8 mouse cellular contexts compared by ENCODE assay signal in the genomic region with DNA sequence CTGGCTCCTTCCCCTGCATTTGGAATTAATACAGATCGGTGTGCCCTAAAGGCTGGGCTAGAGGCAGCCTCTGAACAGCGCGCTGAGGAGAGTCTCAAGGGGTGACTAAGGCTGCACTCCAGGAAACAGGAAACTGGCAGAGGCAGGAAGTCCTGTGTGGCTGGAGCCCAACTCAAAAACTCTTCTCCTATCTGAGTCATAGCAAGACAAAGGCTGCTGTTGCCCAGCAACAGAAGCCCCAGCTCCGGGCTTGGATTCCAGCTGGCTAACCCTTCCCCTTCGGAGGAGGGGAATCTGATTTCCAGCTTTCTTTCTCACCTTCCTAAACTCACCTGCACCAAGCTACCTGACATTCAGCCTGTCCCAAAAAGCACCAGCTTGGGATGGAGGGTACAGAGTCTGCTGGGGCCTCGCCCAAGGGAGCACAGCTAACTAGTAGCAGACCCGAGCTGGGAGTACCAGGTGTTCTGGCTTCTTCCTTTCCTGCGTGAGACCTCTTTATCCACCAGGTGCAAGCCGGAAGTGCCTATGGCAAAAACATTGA. TPM values are rescaled to one million over a fixed set of nuclear protein-coding genes. Genes with fewer than 3 reads are reported as not detected.
DNase-seq lines count a peak whose midpoint lies in the region; ATAC-seq lines count a peak whose summit lies in the region.
"Had no signal": no experiment of that assay in that cellular context is flagged by ENCODE, and none has a peak within 500 bp of the region (broad histone marks: within the 10 kb centered on the region; RNA-seq: fewer than 3 reads in every experiment).

No protein-coding gene starts in this region.

- peak; percentile 94 for ATAC-seq in embryonic facial prominence, embryonic 14.5 days (ENCODE audit: low read depth)
- ATAC-seq in heart, embryonic 12.5 days (ENCODE audit: insufficient number of reproducible peaks, low FRiP score), result peak; percentile 85
- peak; percentile 63 for ATAC-seq in liver, embryonic 12.5 days

- 16% methylated on average over 9 of the region's 9 CpGs for WGBS in embryonic facial prominence, embryonic 14.5 days
- WGBS in heart, embryonic 12.5 days, result 22% methylated on average over 9 of the region's 9 CpGs
- WGBS in liver, embryonic 12.5 days (ENCODE audit: insufficient replicate concordance), result 11% methylated on average over 9 of the region's 9 CpGs

- H3K36me3 ChIP-seq in embryonic facial prominence, embryonic 14.5 days (ENCODE audit: control insufficient read depth, insufficient read depth, low read length), result no peaks in the 10 kb centered on the region
- no peaks in the 10 kb centered on the region for H3K36me3 ChIP-seq in heart, embryonic 12.5 days
- H3K36me3 ChIP-seq in liver, embryonic 12.5 days, result no peaks in the 10 kb centered on the region

- peak overlapping the region; percentile 41; the same call in 1 of the 2 replicates for H3K9ac ChIP-seq in embryonic facial prominence, embryonic 14.5 days (ENCODE audit: low read depth, low read length)
- no peak overlapping the region for H3K9ac ChIP-seq in heart, embryonic 12.5 days
- no peak overlapping the region for H3K9ac ChIP-seq in liver, embryonic 12.5 days

- H3K27me3 ChIP-seq in embryonic facial prominence, embryonic 14.5 days (replicated peaks; ENCODE audit: control insufficient read depth, insufficient read depth, low read length), result no peaks in the 10 kb centered on the region
- H3K27me3 ChIP-seq in heart, embryonic 12.5 days (replicated peaks), result no peaks in the 10 kb centered on the region
- 0 out of 2 replicates have a peak, but pooled peaks cover 7% of the 10 kb centered on the region for H3K27me3 ChIP-seq in liver, embryonic 12.5 days (replicated peaks)

- H3K4me3 ChIP-seq in embryonic facial prominence, embryonic 14.5 days (ENCODE audit: low read depth, low read length), result no peak overlapping the region
- peak overlapping the region; percentile 1; the same call in 1 of the 2 replicates for H3K4me3 ChIP-seq in heart, embryonic 12.5 days
- no peak overlapping the region for H3K4me3 ChIP-seq in liver, embryonic 12.5 days

- DNase-seq in adipocyte (ENCODE audit: low spot score), result peak; percentile 21
- peak; percentile 92 for DNase-seq in embryonic facial prominence, embryonic 14.5 days (ENCODE audit: low spot score)
- peak; percentile 67 for DNase-seq in kidney, adult 9 months
- DNase-seq in naive thymus-derived CD4-positive, alpha-beta T cell, adult 2 months (ENCODE audit: low read depth), result peak; percentile 62
- DNase-seq in thymus, postnatal 36 days, result peak; percentile 17 to 30

- H3K9me3 ChIP-seq in embryonic facial prominence, embryonic 14.5 days (ENCODE audit: control insufficient read depth, low read length), result peaks cover 3% of the 10 kb centered on the region; the same call in 1 of the 2 replicates
- no peaks in the 10 kb centered on the region; the same call in 1 of the 2 replicates for H3K9me3 ChIP-seq in heart, embryonic 12.5 days (replicated peaks)
- H3K9me3 ChIP-seq in liver, embryonic 12.5 days (replicated peaks), result no peaks in the 10 kb centered on the region

- H3K27ac ChIP-seq in embryonic facial prominence, embryonic 14.5 days (replicated peaks; ENCODE audit: low read depth, low read length), result peak overlapping the region; percentile 64; the same call in 1 of the 2 replicates
- peak overlapping the region; percentile 57; the same call in 1 of the 2 replicates for H3K27ac ChIP-seq in heart, embryonic 12.5 days (ENCODE audit: poor library complexity, severe bottlenecking)
- no peak overlapping the region for H3K27ac ChIP-seq in liver, embryonic 12.5 days

- H3K4me1 ChIP-seq in embryonic facial prominence, embryonic 14.5 days (ENCODE audit: control insufficient read depth, insufficient read depth, low read length), result peaks cover 9% of the 10 kb centered on the region; the same call in 1 of the 2 replicates
- peaks cover 16% of the 10 kb centered on the region for H3K4me1 ChIP-seq in heart, embryonic 12.5 days (replicated peaks)
- 0 out of 2 replicates have a peak, but pooled peaks cover 4% of the 10 kb centered on the region for H3K4me1 ChIP-seq in liver, embryonic 12.5 days

- peak overlapping the region; percentile 31 for H3K4me2 ChIP-seq in embryonic facial prominence, embryonic 14.5 days (ENCODE audit: low read depth, low read length)
- H3K4me2 ChIP-seq in heart, embryonic 12.5 days, result peak overlapping the region; percentile 53
- H3K4me2 ChIP-seq in liver, embryonic 12.5 days, result peak overlapping the region; percentile 22; the same call in 1 of the 2 replicates

RNA-seq across cellular contexts. Expression of gene Aipl1, which starts 41.3 kb away (rescaled TPM):
- polyA plus RNA-seq in embryonic facial prominence, embryonic 14.5 days (2014; fragmentation: Nextera tagmentation; extraction: Ambion mirVana), result 0.11 and 0.42 TPM in 2 replicates
- 0.80 and 1.0 TPM in 2 replicates for polyA plus RNA-seq in heart, embryonic 12.5 days (2016; fragmentation: Nextera tagmentation; extraction: Ambion mirVana)
- polyA plus RNA-seq in liver, embryonic 12.5 days (2016; fragmentation: Nextera tagmentation; extraction: Ambion mirVana), result 0.13 and 0.19 TPM in 2 replicates
- polyA plus RNA-seq: large intestine, adult 2 months had no signal

RNA-seq across cellular contexts. Expression of gene Pimreg, which starts 45.8 kb away (rescaled TPM):
- polyA plus RNA-seq in embryonic facial prominence, embryonic 14.5 days (2014; fragmentation: Nextera tagmentation; extraction: Ambion mirVana), result 77.9 and 92.6 TPM in 2 replicates
- 90.6 and 92.7 TPM in 2 replicates for polyA plus RNA-seq in heart, embryonic 12.5 days (2016; fragmentation: Nextera tagmentation; extraction: Ambion mirVana)
- polyA plus RNA-seq in liver, embryonic 12.5 days (2016; fragmentation: Nextera tagmentation; extraction: Ambion mirVana), result 43.2 and 44.2 TPM in 2 replicates

Comparison
In these comparisons a context has a peak if more than half of its experiments do, and no peak if none do; other contexts are left out.
1. DNase-seq: peak in every context shown above with its lines; median percentile 92 in embryonic facial prominence, embryonic 14.5 days; 67 in kidney, adult 9 months; 62 in naive thymus-derived CD4-positive, alpha-beta T cell, adult 2 months; 24 in thymus, postnatal 36 days; 21 in adipocyte.